Mouse (Mus musculus) yolk sac, embryonic 10.5 days (tissue): ENCODE data around the gene Gatad2a.
A peak's percentile ranks its signal among the peaks of the same experiment; 100 is the strongest.
"Not testable (repeated sequence)": the region's sequence is repeated elsewhere in the genome, so short reads cannot be mapped to it uniquely, and the experiment has no call there.

ENCODE experiments used
- DNase-seq: peaks from one replicate; pipeline ENCODE4 v3.0.0-alpha.2; 2017; ENCODE audit warnings: low spot score

The Gatad2a gene

GRCm38 (mm10) chr8:69995776-69996588 is at the start of gene Gatad2a:
Gatad2a (minus strand) TSS chr8:69996384.
- DNase-seq: peak; percentile 100

GRCm38 (mm10) chr8:70043996-70044395 is 47.8 kb upstream of the Gatad2a start:
- DNase-seq: no peak

GRCm38 (mm10) chr8:70042583-70043455 is 46.6 kb upstream of the Gatad2a start, which contains the start of the genes Mau2 and Sugp1:
Mau2 (minus strand) TSS chr8:70042734.
Sugp1 (plus strand) TSS chr8:70042813.
- DNase-seq: peak; percentile 97

GRCm38 (mm10) chr8:70041885-70042546 is 45.8 kb upstream of the Gatad2a start:
- no peak for DNase-seq

GRCm38 (mm10) chr8:70037994-70038393 is 41.8 kb upstream of the Gatad2a start:
- no peak for DNase-seq

GRCm38 (mm10) chr8:70030255-70030654 is 34.1 kb upstream of the Gatad2a start:
- DNase-seq: no peak

- DNase-seq: no peak
Measured at GRCm38 (mm10) chr8:70026151-70026550, 30.0 kb upstream of the Gatad2a start.

- no peak for DNase-seq
Measured at GRCm38 (mm10) chr8:70023596-70023995, 27.4 kb upstream of the Gatad2a start.

GRCm38 (mm10) chr8:70015017-70015416 is 18.8 kb upstream of the Gatad2a start:
- no peak for DNase-seq

- DNase-seq: no peak
Measured at GRCm38 (mm10) chr8:70012763-70013162, 16.6 kb upstream of the Gatad2a start.

- DNase-seq: no peak
Measured at GRCm38 (mm10) chr8:70012350-70012749, 16.2 kb upstream of the Gatad2a start.

GRCm38 (mm10) chr8:70010796-70011195 is 14.6 kb upstream of the Gatad2a start:
- not testable (repeated sequence) for DNase-seq

GRCm38 (mm10) chr8:70005178-70005577 is 9.0 kb upstream of the Gatad2a start:
- no peak for DNase-seq

- no peak for DNase-seq
Measured at GRCm38 (mm10) chr8:70004345-70004744, 8.2 kb upstream of the Gatad2a start.

GRCm38 (mm10) chr8:70003204-70003657 is 7.0 kb upstream of the Gatad2a start:
- no peak for DNase-seq

GRCm38 (mm10) chr8:70001892-70002191 is 5.7 kb upstream of the Gatad2a start:
- DNase-seq: not testable (repeated sequence)

GRCm38 (mm10) chr8:70001176-70001891 is 5.2 kb upstream of the Gatad2a start:
- DNase-seq: peak; percentile 68

GRCm38 (mm10) chr8:70000226-70000625 is 4.0 kb upstream of the Gatad2a start:
- no peak for DNase-seq

GRCm38 (mm10) chr8:69999236-69999635 is 3.1 kb upstream of the Gatad2a start:
- DNase-seq: no peak

- peak; percentile 43 for DNase-seq
Measured at GRCm38 (mm10) chr8:69998706-69999105, 2.5 kb upstream of the Gatad2a start.

GRCm38 (mm10) chr8:69996589-69997285 is 553 bp upstream of the Gatad2a start:
- DNase-seq: no peak
